Mouse (Mus musculus) heart, embryonic 13.5 days (tissue): Measurements from ENCODE around the gene Mylk. TPM values are rescaled to one million over a fixed set of nuclear protein-coding genes. Genes with fewer than 3 reads are reported as not detected.
"Not testable (repeated sequence)": the region's sequence is repeated elsewhere in the genome, so short reads cannot be mapped to it uniquely, and the experiment has no call there.

Source experiments
- ATAC-seq: fragments of 200-750 bp; cut with Nextera tagmentation; 2 replicates; pipeline ENCODE4 v1.8.0; 2017; ENCODE audit warnings: moderate TSS enrichment; ENCODE audit not compliant: insufficient number of reproducible peaks, low FRiP score, low TSS enrichment; ENCODE audit errors: extremely low read depth
- H3K27ac ChIP-seq: fragments of 300-500 bp; sonication (generic); replicated peaks from 2 replicates; pipeline ENCODE4 v1.5.1; 2015; ENCODE audit warnings: moderate library complexity, mild to moderate bottlenecking, inconsistent platforms
- H3K27me3 ChIP-seq: fragments of 300-500 bp; sonication (generic); replicated peaks from 2 replicates; pipeline ENCODE4 v1.6.1; 2015; ENCODE audit warnings: mild to moderate bottlenecking, inconsistent platforms
- H3K36me3 ChIP-seq: fragments of 300-500 bp; sonication (generic); 2 replicates; pipeline ENCODE4 v1.6.1; 2015; ENCODE audit warnings: mild to moderate bottlenecking, inconsistent platforms
- H3K4me1 ChIP-seq: fragments of 300-500 bp; sonication (generic); 2 replicates; pipeline ENCODE4 v1.6.1; 2015; ENCODE audit warnings: inconsistent platforms
- H3K4me2 ChIP-seq: fragments of 300-500 bp; sonication (generic); 2 replicates; pipeline ENCODE4 v1.6.1; 2015; ENCODE audit warnings: inconsistent platforms, mild to moderate bottlenecking, moderate library complexity
- H3K4me3 ChIP-seq: fragments of 300-500 bp; sonication (generic); 2 replicates; pipeline ENCODE4 v1.5.1; 2015; ENCODE audit warnings: moderate library complexity, mild to moderate bottlenecking, inconsistent platforms
- H3K9ac ChIP-seq: fragments of 300-500 bp; sonication (generic); 2 replicates; pipeline ENCODE4 v1.6.1; 2015; ENCODE audit warnings: inconsistent platforms, mild to moderate bottlenecking, moderate library complexity
- H3K9me3 ChIP-seq: fragments of 300-500 bp; sonication (generic); 2 replicates; pipeline ENCODE4 v1.6.1; 2016; ENCODE audit warnings: inconsistent platforms
- WGBS: fragments of 180-500 bp; shearing (Covaris S2); methylation state at CpG from one replicate; pipeline ENCODE4 v1.1.7; 2015; ENCODE audit warnings: mixed read lengths; 5-methylcytosine and 5-hydroxymethylcytosine counted together
- polyA plus RNA-seq: library from polyadenylated mRNA; unstranded; fragments of >200 nt; fragmentation: Nextera tagmentation; extraction: Ambion mirVana; gene quantifications from 2 replicates; pipeline ENCODE4 v1.2.1, GENCODE M21; 2015

Mylk gene
- polyA plus RNA-seq: 8.9 and 9.1 TPM in 2 replicates

GRCm38 (mm10) chr16:34745065-34745585 is at the start of gene Mylk:
Mylk (plus strand) TSS chr16:34745210.
- Histone ChIP-seq H3K4me1 (peaks cover 15% of the 10 kb centered on the region), H3K4me2 (peak within 1 kb of the TSS; percentile 90), H3K36me3 (no peaks in the 10 kb centered on the region), H3K27me3 (peaks cover 37% of the 10 kb centered on the region), H3K9ac (peak within 1 kb of the TSS; percentile 73), H3K9me3 (no peaks in the 10 kb centered on the region), H3K27ac (0 out of 2 replicates have a peak within 1 kb of the TSS, but pooled peaks have one; percentile 12), H3K4me3 (peak within 1 kb of the TSS; percentile 59)
- WGBS: under 1% methylated on average over 48 of the region's 48 CpGs
- ATAC-seq: peak; percentile 57

- H3K27ac ChIP-seq, ATAC-seq, H3K9me3 ChIP-seq: not testable (repeated sequence)
Observed at GRCm38 (mm10) chr16:34698721-34699120, 46.3 kb upstream of the Mylk start.

GRCm38 (mm10) chr16:34700165-34700827 is 44.7 kb upstream of the Mylk start:
- no peak for ATAC-seq
- Histone ChIP-seq H3K27ac (no peak overlapping the region), H3K4me2 (no peak overlapping the region), H3K4me1 (peaks cover 6% of the 10 kb centered on the region), H3K9me3 (no peaks in the 10 kb centered on the region), H3K27me3 (no peaks in the 10 kb centered on the region), H3K4me3 (no peak overlapping the region), H3K9ac (0 out of 2 replicates have a peak overlapping the region, but pooled peaks have one; percentile 58), H3K36me3 (peaks cover 48% of the 10 kb centered on the region)
- 16% methylated on average over 7 of the region's 7 CpGs for WGBS

More at GRCm38 (mm10) chr16:34698721-34699120, 46.3 kb upstream of the Mylk start:
- not testable (repeated sequence) for H3K9ac ChIP-seq, H3K4me1 ChIP-seq, H3K4me3 ChIP-seq, H3K27me3 ChIP-seq, H3K4me2 ChIP-seq
- WGBS: 81% methylated on average over 3 of the region's 3 CpGs
- peaks cover 38% of the 10 kb centered on the region for H3K36me3 ChIP-seq

- no peak overlapping the region for H3K9ac ChIP-seq
- WGBS: 73% methylated on average over 6 of the region's 6 CpGs
- no peak overlapping the region for H3K27ac ChIP-seq
- no peak overlapping the region for H3K4me2 ChIP-seq
- no peaks in the 10 kb centered on the region for H3K9me3 ChIP-seq
- H3K27me3 ChIP-seq: no peaks in the 10 kb centered on the region
- H3K4me1 ChIP-seq: peaks cover 6% of the 10 kb centered on the region
- no peak for ATAC-seq
- no peak overlapping the region for H3K4me3 ChIP-seq
- peaks cover 50% of the 10 kb centered on the region for H3K36me3 ChIP-seq
Observed at GRCm38 (mm10) chr16:34700828-34701216, 44.2 kb upstream of the Mylk start.

GRCm38 (mm10) chr16:34706019-34706418 is 39.0 kb upstream of the Mylk start:
- Histone ChIP-seq H3K36me3 (peaks cover 57% of the 10 kb centered on the region), H3K9me3 (no peaks in the 10 kb centered on the region), H3K27ac (no peak overlapping the region; the same call in 1 of the 2 replicates), H3K4me1 (no peaks in the 10 kb centered on the region), H3K9ac (no peak overlapping the region), H3K27me3 (no peaks in the 10 kb centered on the region), H3K4me2 (no peak overlapping the region), H3K4me3 (no peak overlapping the region)
- no peak for ATAC-seq
- WGBS: 69% methylated on average over 2 of the region's 2 CpGs

GRCm38 (mm10) chr16:34706487-34706946 is 38.5 kb upstream of the Mylk start:
- 72% methylated on average over 7 of the region's 7 CpGs for WGBS
- Histone ChIP-seq H3K9me3 (no peaks in the 10 kb centered on the region), H3K36me3 (peaks cover 54% of the 10 kb centered on the region), H3K4me1 (no peaks in the 10 kb centered on the region), H3K27ac (no peak overlapping the region), H3K27me3 (no peaks in the 10 kb centered on the region), H3K4me2 (no peak overlapping the region), H3K9ac (no peak overlapping the region), H3K4me3 (no peak overlapping the region)
- ATAC-seq: no peak

GRCm38 (mm10) chr16:34711481-34711880 is 33.5 kb upstream of the Mylk start:
- Histone ChIP-seq H3K4me2 (no peak overlapping the region), H3K4me3 (no peak overlapping the region), H3K27me3 (no peaks in the 10 kb centered on the region), H3K4me1 (no peaks in the 10 kb centered on the region), H3K27ac (no peak overlapping the region), H3K9ac (no peak overlapping the region), H3K9me3 (no peaks in the 10 kb centered on the region), H3K36me3 (peaks cover 44% of the 10 kb centered on the region)
- 86% methylated on average over 3 of the region's 3 CpGs for WGBS
- ATAC-seq: no peak

GRCm38 (mm10) chr16:34725156-34725555 is 19.9 kb upstream of the Mylk start:
- Histone ChIP-seq H3K4me1 (no peaks in the 10 kb centered on the region), H3K9me3 (0 out of 2 replicates have a peak, but pooled peaks cover 2% of the 10 kb centered on the region), H3K27ac (no peak overlapping the region), H3K36me3 (peaks cover 54% of the 10 kb centered on the region), H3K4me3 (no peak overlapping the region), H3K9ac (no peak overlapping the region), H3K27me3 (no peaks in the 10 kb centered on the region), H3K4me2 (no peak overlapping the region)
- no peak for ATAC-seq
- 92% methylated on average over 3 of the region's 3 CpGs for WGBS

- not testable (repeated sequence) for H3K27me3 ChIP-seq, ATAC-seq, H3K4me2 ChIP-seq, H3K9me3 ChIP-seq, H3K4me1 ChIP-seq, H3K27ac ChIP-seq, H3K9ac ChIP-seq, H3K4me3 ChIP-seq
- H3K36me3 ChIP-seq: peaks cover 28% of the 10 kb centered on the region
Observed at GRCm38 (mm10) chr16:34728610-34729009, 16.4 kb upstream of the Mylk start.

- H3K36me3 ChIP-seq: peaks cover 22% of the 10 kb centered on the region
- no peak for ATAC-seq
- no peaks in the 10 kb centered on the region for H3K4me1 ChIP-seq
- H3K27me3 ChIP-seq: no peaks in the 10 kb centered on the region
- 82% methylated on average over 1 of the region's 1 CpGs for whole genome bisulfite sequencing
- no peak overlapping the region for H3K4me2 ChIP-seq
- no peak overlapping the region for H3K4me3 ChIP-seq
- 0 out of 2 replicates have a peak, but pooled peaks cover 6% of the 10 kb centered on the region for H3K9me3 ChIP-seq
- H3K27ac ChIP-seq: no peak overlapping the region
- H3K9ac ChIP-seq: no peak overlapping the region
Observed at GRCm38 (mm10) chr16:34729371-34729770, 15.6 kb upstream of the Mylk start.

- 75% methylated on average over 4 of the region's 4 CpGs for WGBS
- no peak overlapping the region for H3K27ac ChIP-seq
- no peak overlapping the region for H3K4me2 ChIP-seq
- no peaks in the 10 kb centered on the region for H3K4me1 ChIP-seq
- H3K36me3 ChIP-seq: no peaks in the 10 kb centered on the region
- no peak for ATAC-seq
- no peak overlapping the region for H3K9ac ChIP-seq
- H3K9me3 ChIP-seq: no peaks in the 10 kb centered on the region
- H3K4me3 ChIP-seq: no peak overlapping the region
- peaks cover 8% of the 10 kb centered on the region for H3K27me3 ChIP-seq
Observed at GRCm38 (mm10) chr16:34738656-34739233, 6.3 kb upstream of the Mylk start.
